8 mouse cellular contexts compared by ENCODE assay signal in the genomic region with DNA sequence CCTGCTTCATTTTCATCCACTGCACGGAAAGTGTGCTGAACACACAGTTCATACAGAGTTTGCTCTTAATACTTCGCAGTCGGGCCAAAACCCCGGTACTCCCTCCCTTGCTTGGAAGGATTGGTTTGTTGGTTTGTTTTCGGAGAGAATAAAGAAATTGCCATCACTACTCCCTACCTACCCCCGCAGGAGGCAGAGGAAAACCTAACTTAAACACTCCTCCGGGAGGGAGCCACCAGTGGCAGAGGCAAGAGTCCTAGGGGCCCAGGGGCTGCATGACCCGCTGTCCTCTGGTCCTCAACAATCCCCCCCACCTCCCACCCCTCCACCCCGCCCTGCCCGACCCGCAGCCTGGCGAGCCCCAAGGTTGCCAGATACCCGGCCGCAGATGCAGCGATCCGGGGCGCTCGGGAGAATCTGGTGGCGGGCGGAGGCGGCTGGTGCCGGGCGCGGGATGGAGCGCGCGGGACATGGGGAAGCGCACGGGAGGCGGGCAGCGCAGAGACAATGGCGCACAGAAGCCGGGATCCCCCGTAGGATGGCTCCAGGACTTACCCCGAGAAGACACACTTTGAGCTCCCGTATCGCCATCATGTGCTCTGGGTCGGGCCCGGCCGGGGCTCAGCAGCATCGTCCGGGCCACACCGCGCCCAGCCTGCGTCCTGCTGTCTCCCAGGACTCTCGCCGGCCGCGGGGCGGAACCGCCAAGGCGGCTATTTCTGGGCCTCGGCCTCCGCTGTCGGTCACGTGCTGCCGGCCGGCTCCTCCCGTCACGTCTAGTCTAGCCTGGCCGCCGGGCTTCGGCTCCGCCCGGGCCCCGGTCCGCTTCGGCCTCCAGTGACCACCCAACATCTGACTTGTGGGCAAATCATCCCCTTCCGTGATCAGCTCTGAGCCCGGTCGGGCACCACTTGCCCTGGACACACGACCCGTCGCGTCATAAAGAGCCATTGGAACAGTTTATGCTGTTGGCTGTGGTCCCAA. TPM values are rescaled to one million over a fixed set of nuclear protein-coding genes. Genes with fewer than 3 reads are reported as not detected.
DNase-seq lines count a peak whose midpoint lies in the region; ATAC-seq and TF ChIP-seq lines count a peak whose summit lies in the region.

TSS of gene Rab31 (minus strand) at position 802 of the 984 bp plus-strand sequence.

- no peaks in the 10 kb centered on the region for H3K36me3 ChIP-seq in hindbrain, embryonic 14.5 days (replicated peaks; ENCODE audit: control insufficient read depth, insufficient read depth)

- H3K27ac ChIP-seq in gastrocnemius, adult 2 months: peak within 1 kb of the TSS; percentile 88
- peak within 1 kb of the TSS; percentile 71 for H3K27ac ChIP-seq in hindbrain, embryonic 14.5 days

- peak; percentile 95 for DNase-seq in gastrocnemius, adult 2 months
- peak; percentile 68 for DNase-seq in hindbrain, embryonic 14.5 days (ENCODE audit: low spot score)
- DNase-seq in layer of hippocampus, postnatal 36 days: peak; percentile 70 to 76
- DNase-seq in lung, postnatal 14 days: peak; percentile 86
- peak; percentile 85 for DNase-seq in ovary, postnatal 36 days (ENCODE audit: low spot score)
- DNase-seq in urinary bladder, postnatal 10 days (ENCODE audit: low spot score): peak; percentile 44

- peak within 1 kb of the TSS; percentile 94 for H3K4me3 ChIP-seq in gastrocnemius, adult 2 months
- H3K4me3 ChIP-seq in hindbrain, embryonic 14.5 days (replicated peaks; ENCODE audit: low read length): peak within 1 kb of the TSS; percentile 86

- H3K4me2 ChIP-seq in hindbrain, embryonic 14.5 days (replicated peaks): peak within 1 kb of the TSS; percentile 83

- H3K9ac ChIP-seq in hindbrain, embryonic 14.5 days: peak within 1 kb of the TSS; percentile 91

- peaks cover 43% of the 10 kb centered on the region for H3K4me1 ChIP-seq in hindbrain, embryonic 14.5 days (replicated peaks; ENCODE audit: control insufficient read depth, insufficient read depth, low read length)

- intact Hi-C loops in gastrocnemius, adult 2 months (cut with DNase I): loop anchor here (5.0 kb wide), 2 partner anchors 65 to 160 kb away; partner anchors contain the start of gene Vapa

- H3K9me3 ChIP-seq in hindbrain, embryonic 14.5 days (ENCODE audit: control insufficient read depth, low read length): no peaks in the 10 kb centered on the region

- WGBS in hindbrain, embryonic 14.5 days: under 1% methylated on average over 73 of the region's 75 CpGs

- peak; percentile 40 for ATAC-seq in activated CD4-positive, CD25-positive, alpha-beta regulatory T cell, adult 4 months
- ATAC-seq in common myeloid progenitor, adult 5-6 weeks (replicated peaks; ENCODE audit: low read depth, poor library complexity, severe bottlenecking): peak; percentile 14
- ATAC-seq in hindbrain, embryonic 14.5 days (ENCODE audit: low FRiP score): peak; percentile 77

- no peak for TF ChIP-seq CTCF in gastrocnemius, adult 2 months (IDR thresholded peaks at IDR 0.05)

- no peaks in the 10 kb centered on the region for H3K27me3 ChIP-seq in hindbrain, embryonic 14.5 days (ENCODE audit: control insufficient read depth, insufficient read depth, low read length)

RNA-seq across cellular contexts. Expression of gene Rab31, which starts in this region (rescaled TPM):
- 1 to 10 TPM; 2.6 to 3.0 TPM for polyA plus RNA-seq in activated CD4-positive, CD25-positive, alpha-beta regulatory T cell, adult 4 months (2017; shearing (Covaris generic))
- total RNA-seq in common myeloid progenitor, adult 5-6 weeks (2017): 45.9 and 56.4 TPM in 2 replicates
- total RNA-seq in gastrocnemius, adult 2 months (2021): 1 to 10 TPM; 3.4 to 7.4 TPM
- 81.7 and 86.8 TPM in 2 replicates for polyA plus RNA-seq in hindbrain, embryonic 14.5 days (2014; fragmentation: Nextera tagmentation; extraction: Ambion mirVana)
- 10 to 100 TPM; 49.8 to 52.1 TPM for total RNA-seq in layer of hippocampus, postnatal 36 days (2021)

Comparison
In these comparisons a context has a peak if more than half of its experiments do, and no peak if none do; other contexts are left out.
1. Peak in every context shown above with its lines: DNase-seq, ATAC-seq, H3K4me3 ChIP-seq and H3K27ac ChIP-seq.
2. RNA of gene Rab31 (polyA plus RNA-seq): 81.7 to 86.8 TPM in hindbrain, embryonic 14.5 days; 2.6 to 3.0 TPM in activated CD4-positive, CD25-positive, alpha-beta regulatory T cell, adult 4 months; every median in the first group is over 10 times any median in the second.
3. ATAC-seq: peak in every context shown above with its lines; median percentile 77 in hindbrain, embryonic 14.5 days; 40 in activated CD4-positive, CD25-positive, alpha-beta regulatory T cell, adult 4 months; 14 in common myeloid progenitor, adult 5-6 weeks.
4. DNase-seq: peak in every context shown above with its lines; median percentile 95 in gastrocnemius, adult 2 months; 86 in lung, postnatal 14 days; 85 in ovary, postnatal 36 days; 73 in layer of hippocampus, postnatal 36 days; 68 in hindbrain, embryonic 14.5 days; 44 in urinary bladder, postnatal 10 days.